Mouse (Mus musculus) hindbrain, embryonic 11.5 days (tissue): ENCODE results near the gene Tspo2. TPM values are rescaled to one million over a fixed set of nuclear protein-coding genes. Genes with fewer than 3 reads are reported as not detected.

ENCODE experiments used
- ATAC-seq: fragments of 200-750 bp; cut with Nextera tagmentation; 2 replicates; pipeline ENCODE4 v1.8.0; 2017; ENCODE audit warnings: mild to moderate bottlenecking, moderate TSS enrichment, moderate library complexity; ENCODE audit not compliant: low FRiP score
- DNase-seq: peaks from one replicate; pipeline ENCODE4 v3.0.0-alpha.2; 2015; ENCODE audit warnings: low spot score
- H3K27ac ChIP-seq: fragments of 300-500 bp; sonication (generic); 2 replicates; pipeline ENCODE4 v1.5.1; 2014; ENCODE audit warnings: mild to moderate bottlenecking, low read depth, low read length
- H3K27me3 ChIP-seq: fragments of 300-500 bp; sonication (generic); 2 replicates; pipeline ENCODE4 v1.6.1; 2014; ENCODE audit warnings: mild to moderate bottlenecking, low read length, moderate library complexity, mixed read lengths; ENCODE audit not compliant: control insufficient read depth, insufficient read depth
- H3K36me3 ChIP-seq: fragments of 300-500 bp; sonication (generic); 2 replicates; pipeline ENCODE4 v1.6.1; 2014; ENCODE audit warnings: mild to moderate bottlenecking, low read length, moderate library complexity, mixed read lengths; ENCODE audit not compliant: control insufficient read depth, insufficient read depth
- H3K4me1 ChIP-seq: fragments of 300-500 bp; sonication (generic); replicated peaks from 2 replicates; pipeline ENCODE4 v1.6.1; 2014; ENCODE audit warnings: low read length, mixed read lengths; ENCODE audit not compliant: control insufficient read depth, insufficient read depth
- H3K4me2 ChIP-seq: fragments of 300-500 bp; sonication (generic); replicated peaks from 2 replicates; pipeline ENCODE4 v1.6.1; 2014; ENCODE audit warnings: mild to moderate bottlenecking, low read depth, low read length
- H3K4me3 ChIP-seq: fragments of 300-500 bp; sonication (generic); 2 replicates; pipeline ENCODE4 v1.5.1; 2014; ENCODE audit warnings: low read depth, low read length
- H3K9ac ChIP-seq: fragments of 300-500 bp; sonication (generic); 2 replicates; pipeline ENCODE4 v1.6.1; 2014; ENCODE audit warnings: low read depth, low read length
- H3K9me3 ChIP-seq: fragments of 300-500 bp; sonication (generic); 2 replicates; pipeline ENCODE4 v1.6.1; 2016; ENCODE audit warnings: low read length; ENCODE audit not compliant: control insufficient read depth
- WGBS: fragments of 180-500 bp; shearing (Covaris S2); extraction: QIAGEN DNeasy Blood & Tissue Kit; methylation state at CpG from one replicate; pipeline ENCODE4 v1.1.7; 2014; 5-methylcytosine and 5-hydroxymethylcytosine counted together
- polyA plus RNA-seq: library from polyadenylated mRNA; unstranded; fragments of >200 nt; fragmentation: Nextera tagmentation; extraction: Ambion mirVana; gene quantifications from 2 replicates; pipeline ENCODE4 v1.2.1, GENCODE M21; 2014

Tspo2 gene
- polyA plus RNA-seq, 1 experiment from 2014 or later, result 0.06 TPM

DNA sequence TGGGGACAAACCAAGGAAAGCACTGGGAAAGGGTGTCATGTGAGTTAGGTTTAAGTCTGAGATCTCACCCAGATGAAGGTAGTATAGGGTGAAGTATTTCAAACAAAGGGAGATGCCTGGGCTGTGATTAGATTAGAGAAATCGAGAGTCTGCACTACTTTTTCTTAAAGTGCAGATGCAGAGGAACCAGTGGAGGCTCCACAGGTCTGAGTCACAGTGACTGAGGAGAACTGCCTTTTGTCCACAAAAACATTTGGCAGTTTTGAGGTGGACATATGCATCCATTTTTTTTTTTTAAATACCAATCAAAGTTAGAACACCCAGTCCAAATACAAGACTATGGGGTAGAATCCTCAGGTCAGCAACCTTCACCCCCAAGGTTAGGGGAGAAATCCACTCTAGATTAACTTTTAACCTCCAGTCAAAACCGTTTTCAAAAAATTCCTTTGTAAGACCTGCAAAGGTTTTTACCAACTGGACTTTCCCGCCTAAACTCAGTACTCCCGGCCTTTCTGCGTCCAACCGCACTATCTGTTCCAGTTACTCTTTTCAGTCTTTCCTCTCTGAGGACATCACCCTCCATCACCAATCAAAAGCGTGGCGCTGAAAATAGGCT is 43.3 kb downstream of the Tspo2 start:
- Histone ChIP-seq H3K9ac (peak overlapping the region; percentile 99), H3K4me1 (no peaks in the 10 kb centered on the region; the same call in none of the 2 replicates), H3K27ac (peak overlapping the region; percentile 100), H3K27me3 (no peaks in the 10 kb centered on the region), H3K4me3 (peak overlapping the region; percentile 92), H3K9me3 (no peaks in the 10 kb centered on the region), H3K36me3 (no peaks in the 10 kb centered on the region), H3K4me2 (peak overlapping the region; percentile 80)
- 20% methylated on average over 8 of the region's 8 CpGs for WGBS
- no peak for ATAC-seq
- DNase-seq, result no peak

DNA sequence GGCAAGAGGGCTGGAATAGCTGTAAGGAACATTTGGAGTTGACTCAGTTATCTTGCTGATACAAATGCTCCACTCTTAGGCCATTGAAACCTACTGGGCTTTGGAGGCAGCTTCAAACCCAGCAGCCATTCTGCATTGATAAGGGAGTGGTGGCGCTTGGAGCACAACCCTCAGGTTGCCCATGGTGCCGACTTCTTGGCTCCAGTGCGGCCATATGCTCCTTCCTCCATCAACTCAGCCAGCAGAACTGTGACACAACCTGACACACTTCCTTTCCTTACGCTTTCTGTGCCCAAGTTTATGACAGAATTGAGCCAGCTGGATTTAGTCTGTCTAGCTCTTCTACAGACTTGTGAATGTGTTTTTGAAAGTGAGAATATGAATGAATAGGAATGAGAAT is 44.2 kb downstream of the Tspo2 start:
- ATAC-seq, result no peak
- Histone ChIP-seq H3K4me1 (no peaks in the 10 kb centered on the region; the same call in none of the 2 replicates), H3K9me3 (no peaks in the 10 kb centered on the region), H3K9ac (no peak overlapping the region), H3K4me3 (no peak overlapping the region), H3K27ac (no peak overlapping the region), H3K36me3 (no peaks in the 10 kb centered on the region), H3K27me3 (no peaks in the 10 kb centered on the region), H3K4me2 (no peak overlapping the region)
- DNase-seq, result no peak
- WGBS, result 87% methylated on average over 4 of the region's 4 CpGs

DNA sequence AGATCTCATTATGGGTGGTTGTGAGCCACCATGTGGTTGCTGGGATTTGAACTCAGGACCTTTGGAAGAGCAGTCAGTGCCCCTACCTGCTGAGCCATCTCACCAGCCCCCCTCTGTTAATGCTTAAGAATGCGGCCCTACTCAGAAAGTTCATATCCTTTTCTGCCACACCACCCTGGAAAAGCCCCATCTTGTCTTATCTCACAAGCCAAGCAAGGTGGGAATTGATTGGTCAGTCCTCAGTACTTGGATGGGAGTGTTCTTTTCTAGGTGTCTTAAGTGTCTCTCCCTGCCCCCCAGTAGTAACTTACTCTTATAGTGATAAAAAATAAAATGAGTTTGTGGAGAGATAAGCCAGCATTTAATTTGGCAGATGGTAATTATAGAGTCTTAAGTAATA is 46.6 kb downstream of the Tspo2 start:
- no peaks in the 10 kb centered on the region; the same call in 1 of the 2 replicates for H3K4me1 ChIP-seq
- H3K27me3 ChIP-seq, result no peaks in the 10 kb centered on the region
- WGBS, result 83% methylated on average over 1 of the region's 1 CpGs
- H3K9me3 ChIP-seq, result no peaks in the 10 kb centered on the region
- ATAC-seq, result no peak
- H3K4me3 ChIP-seq, result no peak overlapping the region
- DNase-seq, result no peak
- H3K4me2 ChIP-seq, result no peak overlapping the region
- H3K36me3 ChIP-seq, result no peaks in the 10 kb centered on the region
- no peak overlapping the region for H3K27ac ChIP-seq
- H3K9ac ChIP-seq, result no peak overlapping the region

DNA sequence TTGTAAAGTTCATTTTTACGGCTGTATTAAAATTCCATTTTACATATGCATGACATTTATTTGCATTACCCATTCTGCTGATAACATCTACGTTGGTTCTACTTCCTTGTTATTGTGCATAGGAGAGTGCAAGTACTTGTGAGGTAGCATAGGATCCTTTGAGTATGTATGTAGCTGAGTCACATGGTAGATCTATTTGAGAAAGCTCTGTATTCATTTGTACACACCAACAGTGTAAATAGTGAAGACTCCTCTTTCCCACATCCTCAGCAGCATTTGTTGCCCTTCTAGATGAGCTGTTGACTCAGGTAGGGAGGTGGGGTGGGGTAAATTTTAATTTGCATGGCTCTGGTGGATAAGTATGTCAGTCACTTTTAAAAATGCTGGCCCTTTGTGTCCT is 47.5 kb downstream of the Tspo2 start:
- Histone ChIP-seq H3K36me3 (peaks cover under 1% of the 10 kb centered on the region; the same call in 1 of the 2 replicates), H3K9ac (no peak overlapping the region), H3K4me3 (no peak overlapping the region), H3K4me1 (no peaks in the 10 kb centered on the region; the same call in 1 of the 2 replicates), H3K27ac (no peak overlapping the region), H3K9me3 (no peaks in the 10 kb centered on the region), H3K27me3 (no peaks in the 10 kb centered on the region), H3K4me2 (no peak overlapping the region)
- no peak for DNase-seq
- whole genome bisulfite sequencing, result 87% methylated on average over 2 of the region's 2 CpGs
- no peak for ATAC-seq

DNA sequence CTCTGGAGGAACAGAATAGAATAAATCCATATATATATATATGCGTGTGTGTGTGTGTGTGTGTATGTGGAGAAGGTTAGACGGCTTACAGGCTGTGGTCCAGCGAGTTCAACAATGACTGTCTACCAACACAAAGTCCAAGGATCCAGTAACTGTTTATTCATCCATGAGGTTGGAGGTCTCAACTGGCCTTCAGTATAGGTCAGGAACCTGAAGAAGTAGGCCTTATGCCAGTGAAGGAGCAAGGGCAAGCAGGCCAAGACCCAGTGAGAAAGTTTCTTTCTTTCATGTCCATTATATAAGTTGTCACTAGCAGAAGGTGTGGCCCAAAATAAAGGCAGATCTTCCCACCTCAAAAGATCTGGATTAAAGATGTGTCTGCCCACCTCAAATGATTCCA is 48.6 kb downstream of the Tspo2 start:
- Histone ChIP-seq H3K9ac (no peak overlapping the region), H3K4me2 (no peak overlapping the region), H3K27me3 (no peaks in the 10 kb centered on the region), H3K36me3 (peaks cover 4% of the 10 kb centered on the region; the same call in 1 of the 2 replicates), H3K27ac (no peak overlapping the region), H3K4me3 (no peak overlapping the region), H3K9me3 (no peaks in the 10 kb centered on the region), H3K4me1 (no peaks in the 10 kb centered on the region; the same call in 1 of the 2 replicates)
- WGBS, result 95% methylated on average over 3 of the region's 3 CpGs
- ATAC-seq (no peak), DNase-seq (no peak)

DNA sequence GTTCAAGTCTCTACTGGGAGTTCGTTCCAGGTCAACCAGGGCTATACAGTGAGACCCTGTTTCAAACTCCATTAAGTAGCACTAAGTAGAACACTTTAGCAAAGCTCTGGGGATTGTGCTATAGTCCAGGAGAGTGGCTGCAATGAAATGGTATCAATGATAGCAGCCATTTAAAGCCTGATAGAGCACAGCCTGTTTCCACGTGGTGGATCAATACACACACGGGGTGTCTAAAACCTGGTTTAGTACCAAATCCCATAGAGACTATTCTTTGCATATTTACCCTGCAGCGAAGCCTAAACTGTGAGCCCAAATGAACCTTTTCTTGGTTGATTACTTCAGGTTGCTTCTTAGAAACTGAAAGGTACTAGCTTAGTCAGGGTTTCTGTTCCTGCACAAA is 49.6 kb downstream of the Tspo2 start:
- Histone ChIP-seq H3K36me3 (peaks cover 4% of the 10 kb centered on the region; the same call in 1 of the 2 replicates), H3K4me2 (no peak overlapping the region), H3K9ac (no peak overlapping the region), H3K4me1 (no peaks in the 10 kb centered on the region), H3K27ac (no peak overlapping the region), H3K9me3 (no peaks in the 10 kb centered on the region), H3K27me3 (no peaks in the 10 kb centered on the region), H3K4me3 (no peak overlapping the region)
- DNase-seq (no peak), ATAC-seq (no peak)
- WGBS, result 82% methylated on average over 4 of the region's 4 CpGs

Other genes with a start within 250 kb of the Tspo2 start
- 0.10 TPM in 1 of 2 replicates, not detected in the other for gene Trem1, start 218.8 kb downstream of the Tspo2 start, polyA plus RNA-seq
- gene Trem3, start 203.7 kb downstream of the Tspo2 start, polyA plus RNA-seq, result not detected in 2 replicates
- 0.20 and 0.34 TPM in 2 replicates for gene Treml4, start 187.2 kb downstream of the Tspo2 start, polyA plus RNA-seq
- 0.08 and 0.09 TPM in 2 replicates for gene Treml2, start 152.0 kb downstream of the Tspo2 start, polyA plus RNA-seq
- 0.04 TPM in 1 of 2 replicates, not detected in the other for gene B430306N03Rik, start 135.4 kb downstream of the Tspo2 start, polyA plus RNA-seq
- 3.0 and 3.6 TPM in 2 replicates for gene Trem2, start 105.1 kb downstream of the Tspo2 start, polyA plus RNA-seq
- 2.2 and 3.1 TPM in 2 replicates for gene Treml1, start 91.6 kb downstream of the Tspo2 start, polyA plus RNA-seq
- 19.9 and 26.9 TPM in 2 replicates for gene Nfya, start 41.6 kb downstream of the Tspo2 start, polyA plus RNA-seq
- gene Oard1, start 41.5 kb downstream of the Tspo2 start, polyA plus RNA-seq, result 75.0 and 79.0 TPM in 2 replicates
- 1.6 and 1.7 TPM in 2 replicates for gene Apobec2, start 18.6 kb downstream of the Tspo2 start, polyA plus RNA-seq
- gene Unc5cl, start 3.4 kb upstream of the Tspo2 start, polyA plus RNA-seq, result 0.11 and 0.15 TPM in 2 replicates